Mouse (Mus musculus) megakaryocyte progenitor cell, adult 5-6 weeks (primary cell): ENCODE measurements around the gene Oog1. TPM values are rescaled to one million over a fixed set of nuclear protein-coding genes. Genes with fewer than 3 reads are reported as not detected.
"Not testable (repeated sequence)": the region's sequence is repeated elsewhere in the genome, so short reads cannot be mapped to it uniquely, and the experiment has no call there.

Experiments
- ATAC-seq: replicated peaks from 2 replicates; pipeline ENCODE4 v1.8.0; 2016; ENCODE audit warnings: mild to moderate bottlenecking, moderate TSS enrichment, inconsistent platforms; ENCODE audit not compliant: poor library complexity
- total RNA-seq, 2 experiments: library from RNA; stranded (forward) in 1 of 2; stranded (reverse) in 1 of 2; fragments of 157-497, 149-512 nt in 1 of 2; fragments of 200-1000 nt in 1 of 2; gene quantifications; 2 replicates each; pipeline versions ENCODE4 v1.2.3 to v1.2.4; 2015 to 2017

The Oog1 gene
- total RNA-seq (2015) (not detected in 2 replicates), total RNA-seq (2017) (not detected in 2 replicates)

GRCm38 (mm10) chr12:87602388-87602787 is at the start of gene Oog1:
Gene Oog1 (plus strand): TSS chr12:87602688.
- ATAC-seq: not testable (repeated sequence)

- ATAC-seq: not testable (repeated sequence)
Observed at GRCm38 (mm10) chr12:87601388-87601787, 1.1 kb upstream of the Oog1 start.

GRCm38 (mm10) chr12:87618569-87618968 is 16.1 kb downstream of the Oog1 start, which contains the start of gene Gm4027:
Gene Gm4027 (plus strand): TSS chr12:87618869.
- ATAC-seq: not testable (repeated sequence)

DNA sequence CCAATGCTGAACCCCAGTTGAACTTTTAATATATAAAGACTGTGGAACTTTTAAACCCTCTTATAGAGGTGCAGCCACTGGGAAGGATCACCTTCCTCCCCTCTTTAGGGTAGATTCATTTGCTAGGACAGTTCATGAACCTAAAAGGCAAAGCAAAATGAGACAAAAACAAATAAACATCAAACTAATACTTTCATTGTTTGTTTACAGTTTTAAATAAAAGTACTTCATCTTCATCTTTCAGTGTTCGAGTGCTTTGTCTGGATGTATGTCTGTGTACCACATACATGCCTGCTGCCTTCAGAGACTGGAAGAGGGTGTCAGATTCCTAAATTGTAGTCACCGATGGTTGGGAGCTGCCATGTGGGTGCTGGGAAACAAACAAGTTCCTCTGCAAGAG is 42.0 kb downstream of the Oog1 start, which contains the start of gene Gm16381:
TSS of gene Gm16381 (minus strand) at position 101 of the 400 bp plus-strand sequence.
- not testable (repeated sequence) for ATAC-seq

DNA sequence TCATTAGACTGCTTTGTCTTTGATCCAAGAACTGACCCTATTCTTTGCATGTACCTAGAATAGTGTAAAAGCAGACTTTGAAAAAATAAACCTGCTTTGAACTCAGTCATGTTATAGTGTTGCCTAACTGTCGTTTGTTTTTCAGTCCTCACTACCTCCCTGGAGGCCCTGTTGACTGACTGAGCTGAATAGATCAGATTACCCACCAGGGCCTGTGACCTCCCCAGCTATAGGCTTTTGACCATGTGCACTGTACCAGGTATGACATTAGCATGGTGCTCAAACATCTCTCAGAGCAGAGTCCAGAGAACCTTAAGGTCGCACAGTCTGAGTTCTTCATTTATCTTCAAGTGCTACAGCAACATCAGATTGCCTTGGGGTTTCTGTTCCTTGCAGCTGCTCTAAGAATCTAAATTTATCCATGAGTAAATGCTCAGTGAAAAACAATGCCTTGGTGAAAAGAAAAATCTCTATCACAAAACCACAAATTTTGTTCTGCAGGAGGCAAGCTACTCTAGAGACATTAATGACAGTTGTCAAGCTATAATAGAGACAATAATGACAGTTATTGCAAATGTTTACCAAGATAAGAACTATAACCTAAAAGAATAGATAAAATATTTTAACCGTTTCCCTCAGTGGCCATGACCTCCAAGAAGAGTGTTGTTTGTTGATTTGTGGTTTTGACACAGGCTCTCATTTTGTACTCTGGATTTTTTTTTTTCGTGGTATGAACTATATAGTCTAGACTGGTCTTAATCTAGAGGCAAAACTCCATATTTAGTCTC is 50.6 kb downstream of the Oog1 start:
- not testable (repeated sequence) for ATAC-seq

Other genes with a start within 250 kb of the Oog1 start
- 199 and 210 TPM in 2 replicates for gene Sptlc2, start 214.3 kb upstream of the Oog1 start, total RNA-seq (2015)
- 128 and 138 TPM in 2 replicates for gene Sptlc2, start 214.3 kb upstream of the Oog1 start, total RNA-seq (2017)
- gene Slirp, start 158.8 kb upstream of the Oog1 start, total RNA-seq (2015): 111 and 120 TPM in 2 replicates
- 49.4 and 79.7 TPM in 2 replicates for gene Slirp, start 158.8 kb upstream of the Oog1 start, total RNA-seq (2017)
- 39.7 and 47.1 TPM in 2 replicates for gene Alkbh1, start 158.7 kb upstream of the Oog1 start, total RNA-seq (2015)
- gene Alkbh1, start 158.7 kb upstream of the Oog1 start, total RNA-seq (2017): 57.2 and 82.5 TPM in 2 replicates
- 54.8 and 56.1 TPM in 2 replicates for gene Snw1, start 130.4 kb upstream of the Oog1 start, total RNA-seq (2015)
- gene Snw1, start 130.4 kb upstream of the Oog1 start, total RNA-seq (2017): 173 and 192 TPM in 2 replicates
- not detected in 2 replicates for gene Gm5788, start 108.0 kb upstream of the Oog1 start, total RNA-seq (2015)
- not detected in 2 replicates for gene Gm5788, start 108.0 kb upstream of the Oog1 start, total RNA-seq (2017)
- gene Gm8300, start 88.4 kb upstream of the Oog1 start, total RNA-seq (2015): not detected in 2 replicates
- not detected in 2 replicates for gene Gm8300, start 88.4 kb upstream of the Oog1 start, total RNA-seq (2017)
- gene Gm4027, start 16.2 kb downstream of the Oog1 start, total RNA-seq (2015): not detected in 2 replicates
- gene Gm4027, start 16.2 kb downstream of the Oog1 start, total RNA-seq (2017): not detected in 2 replicates
- not detected in 2 replicates for gene Gm16381, start 41.9 kb downstream of the Oog1 start, total RNA-seq (2015)
- gene Gm16381, start 41.9 kb downstream of the Oog1 start, total RNA-seq (2017): not detected in 2 replicates
- gene Gm21319, start 173.1 kb downstream of the Oog1 start, total RNA-seq (2015): not detected in 2 replicates
- gene Gm21319, start 173.1 kb downstream of the Oog1 start, total RNA-seq (2017): not detected in 2 replicates
- gene Gm21936, start 192.8 kb downstream of the Oog1 start, total RNA-seq (2015): not detected in 2 replicates
- not detected in 2 replicates for gene Gm21936, start 192.8 kb downstream of the Oog1 start, total RNA-seq (2017)
- gene BB287469, start 213.9 kb downstream of the Oog1 start, total RNA-seq (2015): not detected in 2 replicates
- not detected in 2 replicates for gene BB287469, start 213.9 kb downstream of the Oog1 start, total RNA-seq (2017)
- gene Gm2001, start 239.7 kb downstream of the Oog1 start, total RNA-seq (2015): not detected in 2 replicates
- not detected in 2 replicates for gene Gm2001, start 239.7 kb downstream of the Oog1 start, total RNA-seq (2017)